In genomic region chr13:68799777-68800176, GRCm38 (mm10) we compare ENCODE assay signal across 10 mouse cellular contexts.
DNase-seq lines count a peak whose midpoint lies in the region; ATAC-seq and TF ChIP-seq lines count a peak whose summit lies in the region.
"Had no signal": no experiment of that assay in that cellular context is flagged by ENCODE, and none has a peak within 500 bp of the region (broad histone marks: within the 10 kb centered on the region; RNA-seq: fewer than 3 reads in every experiment).

No protein-coding gene starts in this region.

- H3K4me2 ChIP-seq in lung, embryonic 14.5 days = no peak overlapping the region

- no peak for ATAC-seq in lung, embryonic 14.5 days (ENCODE audit: insufficient read depth)
- ATAC-seq: inflammation-experienced regulatory T-cells, adult 6 months had no signal

- no peak overlapping the region for H3K27ac ChIP-seq in lung, embryonic 14.5 days (ENCODE audit: low read depth)
- H3K27ac ChIP-seq in MEL (ENCODE audit: control insufficient read depth, low read depth, low read length) = no peak overlapping the region
- H3K27ac ChIP-seq in heart, embryonic 10.5 days = no peak overlapping the region
- H3K27ac ChIP-seq: macrophage had no signal

- H3K36me3 ChIP-seq in lung, embryonic 14.5 days (ENCODE audit: insufficient read depth) = no peaks in the 10 kb centered on the region
- H3K36me3 ChIP-seq in MEL (ENCODE audit: control insufficient read depth in 1 of 2, insufficient read depth in 2 of 2, low read length in 2 of 2) = no peaks in the 10 kb centered on the region
- no peaks in the 10 kb centered on the region for H3K36me3 ChIP-seq in heart, embryonic 10.5 days

- peak; percentile 41 for TF ChIP-seq CTCF in lung, embryonic 14.5 days (IDR thresholded peaks at IDR 0.05; ENCODE audit: low read depth)
- peak; percentile 4 to 15 (median 13); a peak in 1 of 6 replicates for TF ChIP-seq CTCF in MEL (IDR thresholded peaks at IDR 0.05 in 2 of 3, conservative IDR thresholded peaks at IDR 0.05 in 1 of 3; ENCODE audit: control insufficient read depth in 1 of 3, insufficient read depth in 1 of 3, low read depth in 2 of 3, low read length in 3 of 3, poor library complexity in 1 of 3, severe bottlenecking in 1 of 3)

- peak; percentile 32 for DNase-seq in gastrocnemius, postnatal 10 days
- no peak for DNase-seq in gastrocnemius, postnatal 36 days
- DNase-seq in lung, embryonic 14.5 days = peak; percentile 26
- no peak for DNase-seq in lung, postnatal 25 days (ENCODE audit: low spot score)
- DNase-seq in MEL (ENCODE audit: low read depth, low spot score) = peak; percentile 2
- peak; percentile 34 to 44 for DNase-seq in kidney, postnatal 4 days
- no peak for DNase-seq in left cerebral cortex, adult 8-10 months (ENCODE audit: low spot score in 2 of 2)
- DNase-seq in heart, embryonic 10.5 days (ENCODE audit: low spot score) = no peak

- no peak for TF ChIP-seq POLR2A in MEL (IDR thresholded peaks at IDR 0.05; ENCODE audit: control insufficient read depth in 1 of 2, insufficient read depth in 1 of 2, low read depth in 1 of 2, low read length in 2 of 2, poor library complexity in 1 of 2)

- H3K4me3 ChIP-seq in lung, embryonic 14.5 days (ENCODE audit: low read depth, low read length) = no peak overlapping the region
- no peak overlapping the region for H3K4me3 ChIP-seq in MEL (ENCODE audit: control insufficient read depth in 1 of 2, insufficient read depth in 1 of 2, low read depth in 2 of 2, low read length in 2 of 2)
- no peak overlapping the region for H3K4me3 ChIP-seq in heart, embryonic 10.5 days

- H3K4me1 ChIP-seq in lung, embryonic 14.5 days (ENCODE audit: insufficient read depth) = peaks cover 3% of the 10 kb centered on the region; the same call in 1 of the 2 replicates
- no peaks in the 10 kb centered on the region for H3K4me1 ChIP-seq in MEL (ENCODE audit: control insufficient read depth in 1 of 2, insufficient read depth in 2 of 2, low read length in 2 of 2)
- H3K4me1 ChIP-seq in heart, embryonic 10.5 days = no peaks in the 10 kb centered on the region

- WGBS in lung, embryonic 14.5 days = 57% methylated on average over 6 of the region's 6 CpGs
- WGBS in heart, embryonic 10.5 days = 61% methylated on average over 6 of the region's 6 CpGs

- no peaks in the 10 kb centered on the region for H3K27me3 ChIP-seq in lung, embryonic 14.5 days (ENCODE audit: insufficient read depth, low read length)
- H3K27me3 ChIP-seq in MEL (ENCODE audit: control insufficient read depth in 1 of 2, insufficient read depth in 2 of 2, low read length in 2 of 2) = no peaks in the 10 kb centered on the region
- H3K27me3 ChIP-seq in heart, embryonic 10.5 days (ENCODE audit: insufficient read depth, poor library complexity, severe bottlenecking) = no peaks in the 10 kb centered on the region

- TF ChIP-seq RAD21 in MEL (IDR thresholded peaks at IDR 0.05; ENCODE audit: low read depth, low read length) = no peak

- H3K79me2 ChIP-seq in MEL (ENCODE audit: control insufficient read depth, insufficient read depth, low read length, poor library complexity) = no peaks in the 10 kb centered on the region

- no peak overlapping the region for H3K9ac ChIP-seq in lung, embryonic 14.5 days
- H3K9ac ChIP-seq in MEL (ENCODE audit: control insufficient read depth, low read depth, low read length, poor library complexity, severe bottlenecking) = no peak overlapping the region

- no peaks in the 10 kb centered on the region for H3K9me3 ChIP-seq in lung, embryonic 14.5 days (ENCODE audit: low read depth, low read length)
- no peaks in the 10 kb centered on the region for H3K9me3 ChIP-seq in MEL (replicated peaks; ENCODE audit: insufficient read depth, low read length)
- H3K9me3 ChIP-seq in heart, embryonic 10.5 days = no peaks in the 10 kb centered on the region

- intact Hi-C loops in gastrocnemius, postnatal 36 days (cut with DNase I) = no loop called here

- no peak for TF ChIP-seq EP300 in MEL (IDR thresholded peaks at IDR 0.05; ENCODE audit: low read depth in 1 of 2, low read length in 2 of 2)

TF ChIP-seq in MEL, 35 proteins besides CTCF, POLR2A, EP300 and RAD21:
- TF ChIP-seq GABPA (IDR thresholded peaks at IDR 0.05; ENCODE audit: low read depth, low read length) = no peak
- no peak for TF ChIP-seq MYC (IDR thresholded peaks at IDR 0.05; ENCODE audit: low read depth, low read length)
- no peak for TF ChIP-seq BHLHE40 (IDR thresholded peaks at IDR 0.05; ENCODE audit: borderline replicate concordance, low read depth, low read length)
- TF ChIP-seq MYB (IDR thresholded peaks at IDR 0.05; ENCODE audit: low read depth, low read length) = no peak
- TF ChIP-seq CHD2 (IDR thresholded peaks at IDR 0.05; ENCODE audit: low read length) = no peak

Comparison
In these comparisons a context has a peak if more than half of its experiments do, and no peak if none do; other contexts are left out.
1. DNase-seq: peak in gastrocnemius, postnatal 10 days (single experiment), lung, embryonic 14.5 days (single experiment), MEL (single experiment) and kidney, postnatal 4 days (2 of 2); none in gastrocnemius, postnatal 36 days (0 of 2), lung, postnatal 25 days (single experiment), left cerebral cortex, adult 8-10 months (0 of 2) and heart, embryonic 10.5 days (single experiment).